Mouse (Mus musculus): ENCODE data around the gene Fasl. TPM values are rescaled to one million over a fixed set of nuclear protein-coding genes. Genes with fewer than 3 reads are reported as not detected.

The Fasl gene
- total and polyA plus RNA-seq, 2 experiments from 2014 or later = not detected

DNA sequence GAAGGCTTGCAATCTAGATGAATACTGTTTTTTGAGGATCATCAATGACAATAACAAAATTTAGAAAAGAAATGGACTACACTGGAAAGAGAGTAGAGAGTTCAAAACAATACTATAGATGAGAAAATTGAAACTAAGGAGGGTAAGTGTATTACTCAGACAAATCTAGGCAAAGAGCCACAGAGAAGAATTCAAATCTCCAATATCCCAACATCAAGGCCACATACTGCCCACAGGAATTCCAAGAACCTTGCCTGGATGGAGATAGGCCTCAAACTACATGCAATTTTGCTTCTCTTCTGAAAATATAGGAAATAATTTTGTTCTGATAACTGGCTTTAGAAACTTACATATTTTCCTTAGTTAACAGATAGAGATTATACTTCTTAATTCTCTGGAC lies 12.0 kb upstream of the Fasl start:
- H3K9me3 ChIP-seq (replicated peaks; ENCODE audit: control insufficient read depth, low read length) = no peaks in the 10 kb centered on the region
- ATAC-seq (ENCODE audit: insufficient read depth, low read depth) = no peak
- TF ChIP-seq EP300 (IDR thresholded peaks at IDR 0.05; ENCODE audit: low read depth) (no peak), CTCF (IDR thresholded peaks at IDR 0.05; ENCODE audit: low read depth) (no peak)
- no peaks in the 10 kb centered on the region for H3K4me1 ChIP-seq (ENCODE audit: control insufficient read depth, insufficient read depth)
- H3K27ac ChIP-seq (ENCODE audit: low read depth) = no peak overlapping the region
- no peaks in the 10 kb centered on the region for H3K36me3 ChIP-seq (replicated peaks; ENCODE audit: control insufficient read depth, insufficient read depth, low read length)
- H3K4me3 ChIP-seq (ENCODE audit: low read depth, low read length) = no peak overlapping the region
- no peak overlapping the region for H3K9ac ChIP-seq (replicated peaks; ENCODE audit: low read depth, low read length)
- H3K27me3 ChIP-seq (ENCODE audit: control insufficient read depth, insufficient read depth, low read length) = no peaks in the 10 kb centered on the region
- no peak overlapping the region for H3K4me2 ChIP-seq (ENCODE audit: low read depth, low read length)
- DNase-seq (ENCODE audit: low spot score) = no peak

DNA sequence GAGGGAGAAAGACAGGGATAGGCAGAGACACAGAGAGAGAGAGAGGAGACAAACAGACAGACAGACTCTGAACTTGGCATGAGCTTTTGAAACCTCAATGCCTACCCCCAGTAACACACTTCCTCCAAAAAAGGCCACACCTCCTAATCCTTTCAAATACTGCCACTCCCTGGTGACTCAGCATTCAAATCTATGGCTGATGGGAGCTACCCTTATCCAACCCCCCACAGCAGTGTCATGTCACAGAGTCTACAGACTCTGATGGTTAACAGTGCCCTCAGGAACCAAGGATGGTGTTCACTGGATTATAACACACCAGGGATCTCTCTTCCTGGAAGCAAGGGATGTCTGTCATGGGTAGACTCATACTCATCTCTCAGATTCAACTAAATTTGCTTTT lies 11.5 kb upstream of the Fasl start:
- Histone ChIP-seq H3K36me3 (replicated peaks; ENCODE audit: control insufficient read depth, insufficient read depth, low read length) (no peaks in the 10 kb centered on the region), H3K27me3 (ENCODE audit: control insufficient read depth, insufficient read depth, low read length) (no peaks in the 10 kb centered on the region), H3K9ac (replicated peaks; ENCODE audit: low read depth, low read length) (no peak overlapping the region), H3K4me3 (ENCODE audit: low read depth, low read length) (no peak overlapping the region), H3K9me3 (replicated peaks; ENCODE audit: control insufficient read depth, low read length) (no peaks in the 10 kb centered on the region), H3K4me2 (ENCODE audit: low read depth, low read length) (no peak overlapping the region), H3K4me1 (ENCODE audit: control insufficient read depth, insufficient read depth) (no peaks in the 10 kb centered on the region), H3K27ac (ENCODE audit: low read depth) (no peak overlapping the region)
- TF ChIP-seq CTCF (IDR thresholded peaks at IDR 0.05; ENCODE audit: low read depth) (no peak), EP300 (IDR thresholded peaks at IDR 0.05; ENCODE audit: low read depth) (no peak)
- DNase-seq (ENCODE audit: low spot score) (no peak), ATAC-seq (ENCODE audit: insufficient read depth, low read depth) (no peak)

DNA sequence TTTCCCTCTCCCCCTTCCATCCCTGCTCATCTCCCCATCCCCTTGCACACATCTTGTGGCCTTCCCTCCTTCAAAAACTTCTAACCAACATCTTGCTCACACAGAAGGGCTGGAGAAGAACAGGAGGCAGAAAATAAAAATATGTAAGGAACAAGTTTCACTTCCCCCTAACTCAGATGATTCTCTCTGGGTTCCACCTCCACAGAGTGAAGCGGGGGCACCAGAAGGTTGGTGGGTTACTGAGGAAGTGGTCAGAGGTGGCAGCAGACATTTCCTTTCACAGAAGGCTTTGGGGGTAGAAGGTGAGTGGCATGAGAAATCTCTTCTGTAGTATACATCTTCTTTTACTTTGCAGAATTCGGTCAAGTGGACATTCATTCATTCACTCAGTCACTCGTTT lies 10.6 kb upstream of the Fasl start:
- Histone ChIP-seq H3K9me3 (replicated peaks; ENCODE audit: control insufficient read depth, low read length) (no peaks in the 10 kb centered on the region), H3K4me1 (ENCODE audit: control insufficient read depth, insufficient read depth) (no peaks in the 10 kb centered on the region), H3K9ac (replicated peaks; ENCODE audit: low read depth, low read length) (no peak overlapping the region), H3K27me3 (ENCODE audit: control insufficient read depth, insufficient read depth, low read length) (no peaks in the 10 kb centered on the region), H3K36me3 (replicated peaks; ENCODE audit: control insufficient read depth, insufficient read depth, low read length) (no peaks in the 10 kb centered on the region), H3K4me2 (ENCODE audit: low read depth, low read length) (no peak overlapping the region), H3K27ac (ENCODE audit: low read depth) (no peak overlapping the region), H3K4me3 (ENCODE audit: low read depth, low read length) (no peak overlapping the region)
- DNase-seq (ENCODE audit: low spot score) (no peak), ATAC-seq (ENCODE audit: insufficient read depth, low read depth) (no peak)
- TF ChIP-seq EP300 (IDR thresholded peaks at IDR 0.05; ENCODE audit: low read depth) = no peak
- TF ChIP-seq CTCF (IDR thresholded peaks at IDR 0.05; ENCODE audit: low read depth) = no peak
- 78% methylated on average over 3 of the region's 3 CpGs for WGBS

DNA sequence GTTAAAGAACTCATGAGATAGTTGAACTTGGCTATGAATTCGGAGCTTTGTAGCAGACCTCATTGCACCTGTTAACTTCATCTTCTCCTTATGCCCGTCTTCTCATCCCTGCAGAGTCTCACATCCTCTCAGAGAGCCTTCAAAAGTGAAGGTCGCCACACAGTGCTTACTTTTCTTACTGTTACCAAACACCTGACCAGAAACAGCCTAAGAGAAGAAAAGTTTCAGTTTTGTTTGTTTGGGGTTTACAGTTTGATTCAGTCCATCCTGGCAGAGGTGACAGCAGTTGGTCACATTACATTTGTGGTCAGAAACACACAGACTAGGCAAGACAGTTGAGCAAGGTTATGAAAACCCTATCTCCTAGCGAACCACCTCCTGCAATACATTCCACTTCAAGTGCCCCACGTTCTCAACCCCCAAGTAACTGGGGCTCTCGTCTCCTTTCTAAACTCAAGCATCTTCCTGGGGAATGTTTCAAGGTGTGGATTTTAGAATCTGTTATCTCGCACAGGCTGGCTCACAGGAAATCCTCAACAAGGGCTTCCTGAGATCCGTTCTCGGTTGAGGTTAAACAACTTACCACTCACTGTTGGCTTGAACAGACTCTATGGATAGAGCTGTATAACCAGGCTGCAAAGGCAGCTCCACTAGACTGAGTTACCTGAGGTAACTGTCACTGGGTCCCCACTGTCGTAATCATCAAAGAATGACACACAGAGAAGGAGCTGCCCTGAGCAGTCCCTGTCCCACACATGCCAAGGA lies 6.3 kb upstream of the Fasl start:
- H3K36me3 ChIP-seq (replicated peaks; ENCODE audit: control insufficient read depth, insufficient read depth, low read length) = no peaks in the 10 kb centered on the region
- H3K4me1 ChIP-seq (ENCODE audit: control insufficient read depth, insufficient read depth) = no peaks in the 10 kb centered on the region
- no peak overlapping the region for H3K9ac ChIP-seq (replicated peaks; ENCODE audit: low read depth, low read length)
- TF ChIP-seq CTCF (IDR thresholded peaks at IDR 0.05; ENCODE audit: low read depth) (no peak), EP300 (IDR thresholded peaks at IDR 0.05; ENCODE audit: low read depth) (no peak)
- H3K27ac ChIP-seq (ENCODE audit: low read depth) = no peak overlapping the region
- no peak for DNase-seq (ENCODE audit: low spot score)
- no peak overlapping the region for H3K4me2 ChIP-seq (ENCODE audit: low read depth, low read length)
- no peak for ATAC-seq (ENCODE audit: insufficient read depth, low read depth)
- WGBS = 61% methylated on average over 10 of the region's 10 CpGs
- H3K27me3 ChIP-seq (ENCODE audit: control insufficient read depth, insufficient read depth, low read length) = no peaks in the 10 kb centered on the region
- no peak overlapping the region for H3K4me3 ChIP-seq (ENCODE audit: low read depth, low read length)
- no peaks in the 10 kb centered on the region for H3K9me3 ChIP-seq (replicated peaks; ENCODE audit: control insufficient read depth, low read length)

DNA sequence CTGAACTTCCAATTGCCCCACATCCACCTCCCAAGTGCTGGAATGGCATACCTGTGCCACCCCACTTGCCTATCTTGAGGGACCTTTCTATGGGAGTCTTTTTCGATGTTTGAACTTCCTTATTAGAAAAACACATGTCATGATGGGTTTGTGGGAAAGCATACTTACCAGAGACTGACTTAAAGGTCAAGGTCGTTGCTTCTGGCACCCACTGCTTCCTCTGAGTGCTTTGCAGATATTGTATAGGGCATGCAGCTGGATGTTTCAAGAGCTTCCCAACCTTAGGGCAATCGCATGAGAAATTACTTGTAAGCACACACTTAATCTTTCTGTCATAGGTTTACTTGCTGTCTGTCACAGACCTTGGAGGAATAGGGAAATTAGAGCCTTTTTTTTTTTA lies 5.0 kb upstream of the Fasl start:
- Histone ChIP-seq H3K27ac (ENCODE audit: low read depth) (no peak overlapping the region), H3K4me1 (ENCODE audit: control insufficient read depth, insufficient read depth) (no peaks in the 10 kb centered on the region), H3K4me2 (ENCODE audit: low read depth, low read length) (no peak overlapping the region), H3K36me3 (replicated peaks; ENCODE audit: control insufficient read depth, insufficient read depth, low read length) (no peaks in the 10 kb centered on the region), H3K4me3 (ENCODE audit: low read depth, low read length) (no peak overlapping the region), H3K9ac (replicated peaks; ENCODE audit: low read depth, low read length) (no peak overlapping the region), H3K27me3 (ENCODE audit: control insufficient read depth, insufficient read depth, low read length) (no peaks in the 10 kb centered on the region), H3K9me3 (replicated peaks; ENCODE audit: control insufficient read depth, low read length) (no peaks in the 10 kb centered on the region)
- DNase-seq (ENCODE audit: low spot score) = no peak
- no peak for ATAC-seq (ENCODE audit: insufficient read depth, low read depth)
- no peak for TF ChIP-seq EP300 (IDR thresholded peaks at IDR 0.05; ENCODE audit: low read depth)
- TF ChIP-seq CTCF (IDR thresholded peaks at IDR 0.05; ENCODE audit: low read depth) = no peak
- 50% methylated on average over 3 of the region's 3 CpGs for WGBS

DNA sequence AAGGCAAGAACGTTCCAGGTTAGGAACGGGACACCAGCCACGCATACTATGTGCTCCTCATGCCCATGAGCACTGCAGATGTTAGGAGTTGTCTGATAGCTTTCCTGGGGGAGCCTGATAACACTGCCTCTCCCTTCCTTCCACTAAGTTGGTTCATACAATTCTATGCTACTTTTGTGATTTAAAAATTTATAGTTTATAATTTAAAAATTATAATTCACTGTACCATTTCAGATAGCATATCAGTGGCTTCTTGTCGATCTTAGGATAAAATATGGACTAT lies 4.3 kb upstream of the Fasl start:
- no peaks in the 10 kb centered on the region for H3K36me3 ChIP-seq (replicated peaks; ENCODE audit: control insufficient read depth, insufficient read depth, low read length)
- no peak overlapping the region for H3K27ac ChIP-seq (ENCODE audit: low read depth)
- no peak overlapping the region for H3K4me2 ChIP-seq (ENCODE audit: low read depth, low read length)
- H3K4me3 ChIP-seq (ENCODE audit: low read depth, low read length) = no peak overlapping the region
- no peaks in the 10 kb centered on the region for H3K27me3 ChIP-seq (ENCODE audit: control insufficient read depth, insufficient read depth, low read length)
- ATAC-seq (ENCODE audit: insufficient read depth, low read depth) (no peak), DNase-seq (ENCODE audit: low spot score) (no peak)
- no peak for TF ChIP-seq CTCF (IDR thresholded peaks at IDR 0.05; ENCODE audit: low read depth)
- no peak for TF ChIP-seq EP300 (IDR thresholded peaks at IDR 0.05; ENCODE audit: low read depth)
- WGBS = 82% methylated on average over 4 of the region's 4 CpGs
- H3K9me3 ChIP-seq (replicated peaks; ENCODE audit: control insufficient read depth, low read length) = no peaks in the 10 kb centered on the region
- no peaks in the 10 kb centered on the region for H3K4me1 ChIP-seq (ENCODE audit: control insufficient read depth, insufficient read depth)
- H3K9ac ChIP-seq (replicated peaks; ENCODE audit: low read depth, low read length) = no peak overlapping the region

Measured in heart, postnatal 0 days (tissue).